Mouse (Mus musculus): ENCODE measurements around the gene Xxylt1. TPM values are rescaled to one million over a fixed set of nuclear protein-coding genes. Genes with fewer than 3 reads are reported as not detected.

Gene Xxylt1
- polyA plus RNA-seq, 1 experiment from 2014 or later: 11.7 TPM

DNA sequence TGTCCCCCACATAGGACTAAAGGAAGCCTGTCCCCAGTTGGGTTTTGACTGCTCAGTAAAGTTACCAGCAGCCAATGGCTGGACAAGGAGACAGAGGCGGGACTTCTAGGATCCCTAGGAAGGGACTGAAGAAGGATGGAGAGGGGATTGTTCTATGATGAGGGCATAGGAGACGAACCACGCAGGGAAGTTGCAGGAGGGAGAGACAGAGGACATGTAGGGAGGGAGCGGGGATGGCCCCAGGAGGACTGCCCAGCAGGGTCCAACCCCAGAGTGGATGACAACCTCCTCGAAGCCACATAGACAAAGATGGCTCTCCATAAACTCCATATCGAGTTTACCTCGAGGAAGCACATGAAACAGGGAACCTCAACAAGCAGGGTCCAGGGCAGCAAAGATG lies 157.3 kb downstream of the Xxylt1 start:
- no peak for ATAC-seq (ENCODE audit: low read depth)
- 74% methylated on average over 7 of the region's 7 CpGs for whole genome bisulfite sequencing
- peaks cover 10% of the 10 kb centered on the region; the same call in 1 of the 2 replicates for H3K4me1 ChIP-seq (replicated peaks; ENCODE audit: control insufficient read depth, insufficient read depth, low read length)

GRCm38 (mm10) chr16:30922548-30922947 lies 158.7 kb downstream of the Xxylt1 start:
- whole genome bisulfite sequencing: 57% methylated on average over 1 of the region's 1 CpGs
- no peak for ATAC-seq (ENCODE audit: low read depth)
- H3K4me2 ChIP-seq (ENCODE audit: low read depth, low read length): no peak overlapping the region
- no peak overlapping the region for H3K27ac ChIP-seq (ENCODE audit: low read length)
- H3K9ac ChIP-seq (ENCODE audit: low read length): no peak overlapping the region
- no peaks in the 10 kb centered on the region for H3K27me3 ChIP-seq (ENCODE audit: control insufficient read depth, insufficient read depth, low read depth, low read length)
- no peaks in the 10 kb centered on the region for H3K36me3 ChIP-seq (ENCODE audit: control insufficient read depth, insufficient read depth, low read length)
- H3K4me1 ChIP-seq (replicated peaks; ENCODE audit: control insufficient read depth, insufficient read depth, low read length): peaks cover 10% of the 10 kb centered on the region; the same call in 1 of the 2 replicates
- H3K9me3 ChIP-seq (ENCODE audit: control insufficient read depth, low read length): peaks cover 2% of the 10 kb centered on the region; the same call in 1 of the 2 replicates
- H3K4me3 ChIP-seq (ENCODE audit: low read length): no peak overlapping the region

More for the DNA sequence above, 157.3 kb downstream of the Xxylt1 start:
- Histone ChIP-seq H3K36me3 (ENCODE audit: control insufficient read depth, insufficient read depth, low read length) (no peaks in the 10 kb centered on the region), H3K4me2 (ENCODE audit: low read depth, low read length) (no peak overlapping the region), H3K4me3 (ENCODE audit: low read length) (no peak overlapping the region), H3K27me3 (ENCODE audit: control insufficient read depth, insufficient read depth, low read depth, low read length) (no peaks in the 10 kb centered on the region), H3K9ac (ENCODE audit: low read length) (no peak overlapping the region), H3K27ac (ENCODE audit: low read length) (no peak overlapping the region), H3K9me3 (ENCODE audit: control insufficient read depth, low read length) (peaks cover 2% of the 10 kb centered on the region; the same call in 1 of the 2 replicates)

GRCm38 (mm10) chr16:30918866-30919265 lies 162.4 kb downstream of the Xxylt1 start:
- Histone ChIP-seq H3K9ac (ENCODE audit: low read length) (no peak overlapping the region), H3K4me3 (ENCODE audit: low read length) (no peak overlapping the region), H3K36me3 (ENCODE audit: control insufficient read depth, insufficient read depth, low read length) (no peaks in the 10 kb centered on the region), H3K27me3 (ENCODE audit: control insufficient read depth, insufficient read depth, low read depth, low read length) (no peaks in the 10 kb centered on the region), H3K9me3 (ENCODE audit: control insufficient read depth, low read length) (peaks cover 2% of the 10 kb centered on the region; the same call in 1 of the 2 replicates), H3K4me2 (ENCODE audit: low read depth, low read length) (no peak overlapping the region), H3K27ac (ENCODE audit: low read length) (no peak overlapping the region), H3K4me1 (replicated peaks; ENCODE audit: control insufficient read depth, insufficient read depth, low read length) (no peaks in the 10 kb centered on the region)
- ATAC-seq (ENCODE audit: low read depth): no peak
- 90% methylated on average over 7 of the region's 7 CpGs for WGBS

DNA sequence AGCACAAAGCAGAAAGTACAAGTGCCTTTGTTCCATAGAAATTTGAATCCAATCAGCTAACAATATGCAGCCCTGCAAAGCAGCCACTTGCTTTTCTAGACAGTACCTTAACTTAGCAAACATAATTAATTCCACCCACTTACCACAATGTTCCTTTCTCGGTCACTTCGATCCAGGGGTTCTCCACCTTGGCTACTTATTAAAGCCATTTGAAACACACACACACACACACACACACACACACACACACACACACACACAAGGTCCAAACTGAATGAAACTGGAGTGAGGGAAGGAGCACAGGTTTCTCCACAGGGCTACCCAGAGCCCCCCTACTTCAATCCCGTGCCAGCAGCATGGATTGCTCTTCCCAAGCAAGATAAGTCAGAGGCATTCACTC lies 164.3 kb downstream of the Xxylt1 start:
- WGBS: 63% methylated on average over 3 of the region's 3 CpGs
- Histone ChIP-seq H3K9ac (ENCODE audit: low read length) (no peak overlapping the region), H3K27ac (ENCODE audit: low read length) (no peak overlapping the region), H3K4me1 (replicated peaks; ENCODE audit: control insufficient read depth, insufficient read depth, low read length) (no peaks in the 10 kb centered on the region), H3K4me2 (ENCODE audit: low read depth, low read length) (no peak overlapping the region), H3K4me3 (ENCODE audit: low read length) (no peak overlapping the region), H3K27me3 (ENCODE audit: control insufficient read depth, insufficient read depth, low read depth, low read length) (no peaks in the 10 kb centered on the region), H3K36me3 (ENCODE audit: control insufficient read depth, insufficient read depth, low read length) (no peaks in the 10 kb centered on the region), H3K9me3 (ENCODE audit: control insufficient read depth, low read length) (peaks cover 4% of the 10 kb centered on the region)
- no peak for ATAC-seq (ENCODE audit: low read depth)

DNA sequence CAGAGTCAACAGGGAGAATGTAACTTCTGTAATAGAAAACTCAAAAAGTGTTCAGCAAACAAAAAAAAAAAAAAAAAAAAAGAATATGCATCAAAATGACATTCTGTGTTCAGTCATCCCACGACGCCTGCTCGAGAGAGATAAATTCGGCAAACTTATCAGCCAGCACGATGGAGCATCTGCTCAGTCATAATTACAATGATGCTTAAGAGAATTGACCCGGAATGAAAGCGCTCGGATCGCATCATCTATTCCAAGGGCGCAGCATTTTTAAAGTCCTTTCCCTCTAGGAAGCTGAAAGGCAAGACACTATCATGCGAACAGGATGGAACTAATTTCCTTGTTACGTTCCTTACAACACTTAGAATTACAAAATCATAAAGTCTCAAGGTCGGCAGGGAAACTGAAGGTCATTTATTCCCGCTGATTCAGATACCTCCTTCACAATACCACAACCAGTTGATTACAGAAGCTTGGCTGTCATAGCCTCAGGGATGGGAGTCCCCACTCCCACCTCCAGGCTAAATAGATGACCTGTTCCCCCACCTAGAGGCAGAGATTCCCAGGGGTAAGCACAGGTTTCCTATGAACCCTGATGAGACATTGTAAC lies 165.5 kb downstream of the Xxylt1 start:
- WGBS: 72% methylated on average over 14 of the region's 14 CpGs
- H3K4me3 ChIP-seq (ENCODE audit: low read length): no peak overlapping the region
- no peaks in the 10 kb centered on the region for H3K36me3 ChIP-seq (ENCODE audit: control insufficient read depth, insufficient read depth, low read length)

More for the DNA sequence above, 165.5 kb downstream of the Xxylt1 start:
- Histone ChIP-seq H3K27me3 (ENCODE audit: control insufficient read depth, insufficient read depth, low read depth, low read length) (no peaks in the 10 kb centered on the region), H3K9ac (ENCODE audit: low read length) (no peak overlapping the region), H3K4me1 (replicated peaks; ENCODE audit: control insufficient read depth, insufficient read depth, low read length) (no peaks in the 10 kb centered on the region), H3K4me2 (ENCODE audit: low read depth, low read length) (no peak overlapping the region), H3K9me3 (ENCODE audit: control insufficient read depth, low read length) (peaks cover 4% of the 10 kb centered on the region), H3K27ac (ENCODE audit: low read length) (no peak overlapping the region)
- ATAC-seq (ENCODE audit: low read depth): no peak

Other genes starting within 250 kb of the Xxylt1 start
- gene Acap2, start 119.8 kb upstream of the Xxylt1 start, polyA plus RNA-seq (2015; fragmentation: Nextera tagmentation; extraction: Ambion mirVana): 26.8 and 27.3 TPM in 2 replicates
- 110 and 116 TPM in 2 replicates for gene Ppp1r2, start 193.8 kb upstream of the Xxylt1 start, polyA plus RNA-seq (2015; fragmentation: Nextera tagmentation; extraction: Ambion mirVana)
- gene Apod, start 233.4 kb upstream of the Xxylt1 start, polyA plus RNA-seq (2015; fragmentation: Nextera tagmentation; extraction: Ambion mirVana): 0.38 and 1.2 TPM in 2 replicates